11 mouse cellular contexts compared by ENCODE assay signal in the genomic region with DNA sequence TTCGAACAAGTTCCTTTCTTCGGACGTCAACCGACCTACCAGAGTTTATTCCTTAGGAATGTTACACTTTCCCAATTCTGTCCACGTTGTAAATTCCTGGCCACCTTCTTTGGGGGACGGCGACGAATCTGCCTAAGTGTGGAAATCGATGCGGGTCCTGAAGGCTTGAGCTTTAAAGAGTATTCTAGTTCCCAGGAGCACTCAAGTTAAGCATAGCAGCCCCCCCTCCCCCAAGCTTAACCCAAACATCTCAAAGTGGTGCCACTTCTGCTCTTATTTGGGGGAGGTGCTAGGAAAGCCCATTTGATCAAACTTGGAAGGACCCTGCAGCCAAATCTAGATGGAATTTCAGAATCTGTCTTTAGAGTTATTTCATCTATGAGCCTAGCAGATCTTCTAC. TPM values are rescaled to one million over a fixed set of nuclear protein-coding genes. Genes with fewer than 3 reads are reported as not detected.
A peak's percentile ranks its signal among the peaks of the same experiment; 100 is the strongest.
DNase-seq lines count a peak whose midpoint lies in the region; ATAC-seq and TF ChIP-seq lines count a peak whose summit lies in the region.
"Had no signal": no experiment of that assay in that cellular context is flagged by ENCODE, and none has a peak within 500 bp of the region (broad histone marks: within the 10 kb centered on the region; RNA-seq: fewer than 3 reads in every experiment).

No protein-coding gene starts in this region.

- peak overlapping the region; percentile 86 for H3K4me2 ChIP-seq in embryonic facial prominence, embryonic 12.5 days (replicated peaks)
- peak overlapping the region; percentile 61 for H3K4me2 ChIP-seq in hindbrain, embryonic 14.5 days (replicated peaks)
- peak overlapping the region; percentile 71 for H3K4me2 ChIP-seq in midbrain, embryonic 13.5 days (replicated peaks)

- H3K27me3 ChIP-seq in kidney, adult 2 months (replicated peaks; ENCODE audit: control insufficient read depth, insufficient read depth, low read length): 0 out of 2 replicates have a peak, but pooled peaks cover 2% of the 10 kb centered on the region
- H3K27me3 ChIP-seq in embryonic facial prominence, embryonic 12.5 days: peaks cover 93% of the 10 kb centered on the region
- peaks cover 49% of the 10 kb centered on the region for H3K27me3 ChIP-seq in hindbrain, embryonic 14.5 days (ENCODE audit: control insufficient read depth, insufficient read depth, low read length)
- H3K27me3 ChIP-seq in midbrain, embryonic 13.5 days: peaks cover 100% of the 10 kb centered on the region

- H3K4me1 ChIP-seq in kidney, adult 2 months (ENCODE audit: control insufficient read depth, insufficient read depth, low read length): peaks cover 5% of the 10 kb centered on the region; the same call in 1 of the 2 replicates
- peaks cover 17% of the 10 kb centered on the region for H3K4me1 ChIP-seq in embryonic facial prominence, embryonic 12.5 days
- H3K4me1 ChIP-seq in hindbrain, embryonic 14.5 days (replicated peaks; ENCODE audit: control insufficient read depth, insufficient read depth, low read length): peaks cover 10% of the 10 kb centered on the region; the same call in 1 of the 2 replicates
- H3K4me1 ChIP-seq in midbrain, embryonic 13.5 days (replicated peaks): peaks cover 60% of the 10 kb centered on the region

- no peaks in the 10 kb centered on the region for H3K9me3 ChIP-seq in embryonic facial prominence, embryonic 12.5 days
- H3K9me3 ChIP-seq in hindbrain, embryonic 14.5 days (ENCODE audit: control insufficient read depth, low read length): no peaks in the 10 kb centered on the region
- no peaks in the 10 kb centered on the region for H3K9me3 ChIP-seq in midbrain, embryonic 13.5 days

- ATAC-seq in embryonic facial prominence, embryonic 12.5 days (ENCODE audit: insufficient number of reproducible peaks, insufficient read depth, low FRiP score, low TSS enrichment): no peak
- ATAC-seq in hindbrain, embryonic 14.5 days (ENCODE audit: low FRiP score): no peak
- no peak for ATAC-seq in midbrain, embryonic 13.5 days
- ATAC-seq in erythroblast, adult 5-6 weeks (replicated peaks; ENCODE audit: low FRiP score, poor library complexity, severe bottlenecking): no peak

- DNase-seq in kidney, adult 2 months: no peak
- DNase-seq in kidney, adult 9 months: no peak
- peak; percentile 28 for DNase-seq in hindbrain, embryonic 14.5 days (ENCODE audit: low spot score)
- DNase-seq in left cerebral cortex, adult 18-20 months (ENCODE audit: low spot score in 2 of 2): no peak
- no peak for DNase-seq in cerebellum, adult 11 months
- DNase-seq: thymus, postnatal 36 days had no signal

- no peak for TF ChIP-seq CTCF in kidney, adult 2 months (conservative IDR thresholded peaks at IDR 0.05; ENCODE audit: insufficient read depth, insufficient read length, low read depth, low read length)

- no peak for TF ChIP-seq POLR2A in kidney, adult 2 months (IDR thresholded peaks at IDR 0.05; ENCODE audit: low read depth, low read length)

- peak overlapping the region; percentile 93 for H3K4me3 ChIP-seq in kidney, adult 2 months (ENCODE audit: insufficient read depth, low read depth, low read length)
- peak overlapping the region; percentile 47; the same call in 1 of the 2 replicates for H3K4me3 ChIP-seq in embryonic facial prominence, embryonic 12.5 days
- peak overlapping the region; percentile 61 for H3K4me3 ChIP-seq in hindbrain, embryonic 14.5 days (replicated peaks; ENCODE audit: low read length)
- peak overlapping the region; percentile 61 for H3K4me3 ChIP-seq in midbrain, embryonic 13.5 days (replicated peaks)

- 15% methylated on average over 10 of the region's 10 CpGs for WGBS in kidney, adult 2 months
- WGBS in embryonic facial prominence, embryonic 12.5 days: under 1% methylated on average over 10 of the region's 10 CpGs
- under 1% methylated on average over 10 of the region's 10 CpGs for WGBS in hindbrain, embryonic 14.5 days
- under 1% methylated on average over 10 of the region's 10 CpGs for WGBS in midbrain, embryonic 13.5 days

- H3K27ac ChIP-seq in kidney, adult 2 months (ENCODE audit: insufficient read depth, low read depth, low read length): no peak overlapping the region; the same call in 1 of the 2 replicates
- no peak overlapping the region for H3K27ac ChIP-seq in embryonic facial prominence, embryonic 12.5 days
- H3K27ac ChIP-seq in hindbrain, embryonic 14.5 days: peak overlapping the region; percentile 87
- H3K27ac ChIP-seq in midbrain, embryonic 13.5 days: peak overlapping the region; percentile 86

- H3K36me3 ChIP-seq in kidney, adult 2 months (ENCODE audit: control insufficient read depth, insufficient read depth, low read length): no peaks in the 10 kb centered on the region
- H3K36me3 ChIP-seq in embryonic facial prominence, embryonic 12.5 days: no peaks in the 10 kb centered on the region
- peaks cover 4% of the 10 kb centered on the region for H3K36me3 ChIP-seq in hindbrain, embryonic 14.5 days (replicated peaks; ENCODE audit: control insufficient read depth, insufficient read depth)
- no peaks in the 10 kb centered on the region for H3K36me3 ChIP-seq in midbrain, embryonic 13.5 days
- H3K36me3 ChIP-seq: G1E had no signal

- no peak overlapping the region for H3K9ac ChIP-seq in embryonic facial prominence, embryonic 12.5 days
- H3K9ac ChIP-seq in hindbrain, embryonic 14.5 days: peak overlapping the region; percentile 90
- peak overlapping the region; percentile 89 for H3K9ac ChIP-seq in midbrain, embryonic 13.5 days (replicated peaks)

RNA-seq across cellular contexts. Expression of a gene that starts 1.1 kb away (rescaled TPM):
- 12.8 and 16.7 TPM in 2 replicates for polyA plus RNA-seq in kidney, adult 2 months (2012; rRNA removed)
- 0.55 and 0.60 TPM in 2 replicates for polyA plus RNA-seq in embryonic facial prominence, embryonic 12.5 days (2016; fragmentation: Nextera tagmentation; extraction: Ambion mirVana)
- 43.2 and 46.4 TPM in 2 replicates for polyA plus RNA-seq in hindbrain, embryonic 14.5 days (2014; fragmentation: Nextera tagmentation; extraction: Ambion mirVana)
- 57.5 and 62.7 TPM in 2 replicates for polyA plus RNA-seq in midbrain, embryonic 13.5 days (2015; fragmentation: Nextera tagmentation; extraction: Ambion mirVana)
- not detected for total RNA-seq in left cerebral cortex, adult 18-20 months (2021)
- 0.42 TPM in 1 of 2 replicates, not detected in the other for total RNA-seq in erythroblast, adult 5-6 weeks (2015; ENCODE audit: low replicate concordance)
- total RNA-seq in erythroblast, adult 5-6 weeks (2017; ENCODE audit: low replicate concordance): not detected in 2 replicates
- total RNA-seq: left cerebral cortex, postnatal 36 days had no signal
- polyA plus RNA-seq: G1E had no signal

RNA-seq across cellular contexts. Expression of a gene that starts 13.1 kb away (rescaled TPM):
- polyA plus RNA-seq in kidney, adult 2 months (2012; rRNA removed): 6.5 and 12.7 TPM in 2 replicates
- polyA plus RNA-seq in embryonic facial prominence, embryonic 12.5 days (2016; fragmentation: Nextera tagmentation; extraction: Ambion mirVana): 53.8 and 53.9 TPM in 2 replicates
- polyA plus RNA-seq in hindbrain, embryonic 14.5 days (2014; fragmentation: Nextera tagmentation; extraction: Ambion mirVana): 44.5 and 45.3 TPM in 2 replicates
- 59.5 and 60.7 TPM in 2 replicates for polyA plus RNA-seq in midbrain, embryonic 13.5 days (2015; fragmentation: Nextera tagmentation; extraction: Ambion mirVana)
- 10 to 100 TPM; 21.1 to 21.9 TPM for total RNA-seq in left cerebral cortex, adult 18-20 months (2021)
- total RNA-seq in erythroblast, adult 5-6 weeks (2015; ENCODE audit: low replicate concordance): 13.4 and 20.6 TPM in 2 replicates
- total RNA-seq in erythroblast, adult 5-6 weeks (2017; ENCODE audit: low replicate concordance): 11.0 and 20.2 TPM in 2 replicates

Comparison
In these comparisons a context has a peak if more than half of its experiments do, and no peak if none do; other contexts are left out.
1. H3K27ac ChIP-seq: peak in hindbrain, embryonic 14.5 days (single experiment) and midbrain, embryonic 13.5 days (single experiment); none in kidney, adult 2 months (single experiment) and embryonic facial prominence, embryonic 12.5 days (single experiment).
2. Peak in every context shown above with its lines, with median percentiles within 50 percentile points of each other: H3K4me3 ChIP-seq and H3K4me2 ChIP-seq.